Mouse (Mus musculus) heart, embryonic 14.5 days (tissue): ENCODE data around the gene Itpr2. TPM values are rescaled to one million over a fixed set of nuclear protein-coding genes. Genes with fewer than 3 reads are reported as not detected.

ENCODE experiments used
- ATAC-seq: fragments of 200-750 bp; cut with Nextera tagmentation; 2 replicates; pipeline ENCODE4 v1.8.0; 2017; ENCODE audit warnings: low read depth, moderate TSS enrichment; ENCODE audit not compliant: insufficient number of reproducible peaks, insufficient read depth, low FRiP score
- H3K27ac ChIP-seq, 2 experiments: fragments of 200-500 bp in 1 of 2; fragments of 300-500 bp in 1 of 2; sonication (generic) in 1 of 2; replicated peaks in 1 of 2; 2 replicates each; pipeline ENCODE4 v1.5.1; 2012 to 2014; ENCODE audit warnings: low read depth in 2 of 2, low read length in 2 of 2, control low read depth in 1 of 2, mild to moderate bottlenecking in 1 of 2, mixed read lengths in 1 of 2; ENCODE audit not compliant: control insufficient read depth in 1 of 2, insufficient read depth in 1 of 2
- H3K27me3 ChIP-seq: fragments of 300-500 bp; sonication (generic); 2 replicates; pipeline ENCODE4 v1.6.1; 2014; ENCODE audit warnings: mild to moderate bottlenecking, low read length, control low read depth; ENCODE audit not compliant: control insufficient read depth, insufficient read depth
- H3K36me3 ChIP-seq: fragments of 300-500 bp; sonication (generic); 2 replicates; pipeline ENCODE4 v1.6.1; 2014; ENCODE audit warnings: mild to moderate bottlenecking, control low read depth, low read length, mixed read lengths; ENCODE audit not compliant: control insufficient read depth, insufficient read depth
- H3K4me1 ChIP-seq, 2 experiments: fragments of 200-500 bp in 1 of 2; fragments of 300-500 bp in 1 of 2; sonication (generic) in 1 of 2; 2 replicates each; pipeline ENCODE4 v1.6.1; 2012 to 2014; ENCODE audit warnings: low read length in 2 of 2, control low read depth in 1 of 2, mixed read lengths in 1 of 2; ENCODE audit not compliant: control insufficient read depth in 2 of 2, insufficient read depth in 2 of 2
- H3K4me2 ChIP-seq: fragments of 300-500 bp; sonication (generic); 2 replicates; pipeline ENCODE4 v1.6.1; 2014; ENCODE audit warnings: mild to moderate bottlenecking, low read length
- H3K4me3 ChIP-seq, 2 experiments: fragments of 200-500 bp in 1 of 2; fragments of 300-500 bp in 1 of 2; sonication (generic) in 1 of 2; 2 replicates each; pipeline ENCODE4 v1.5.1; 2012 to 2014; ENCODE audit warnings: low read length in 2 of 2, mild to moderate bottlenecking in 2 of 2, control low read depth in 1 of 2, low read depth in 1 of 2, moderate library complexity in 1 of 2; ENCODE audit not compliant: control insufficient read depth in 1 of 2, insufficient read depth in 1 of 2
- H3K9ac ChIP-seq: fragments of 300-500 bp; sonication (generic); 2 replicates; pipeline ENCODE4 v1.6.1; 2014; ENCODE audit warnings: mild to moderate bottlenecking, low read length
- H3K9me3 ChIP-seq: fragments of 300-500 bp; sonication (generic); 2 replicates; pipeline ENCODE4 v1.6.1; 2016; ENCODE audit warnings: low read length, control low read depth; ENCODE audit not compliant: control insufficient read depth
- WGBS: fragments of 180-500 bp; shearing (Covaris S2); extraction: QIAGEN DNeasy Blood & Tissue Kit; methylation state at CpG from one replicate; pipeline ENCODE4 v1.1.7; 2014; 5-methylcytosine and 5-hydroxymethylcytosine counted together
- polyA plus RNA-seq: library from polyadenylated mRNA; unstranded; fragments of >200 nt; fragmentation: Nextera tagmentation; extraction: Ambion mirVana; gene quantifications from 2 replicates; pipeline ENCODE4 v1.2.1, GENCODE M21; 2014

Itpr2 gene
- polyA plus RNA-seq, 1 experiment from 2014 or later, result 43.4 TPM

DNA sequence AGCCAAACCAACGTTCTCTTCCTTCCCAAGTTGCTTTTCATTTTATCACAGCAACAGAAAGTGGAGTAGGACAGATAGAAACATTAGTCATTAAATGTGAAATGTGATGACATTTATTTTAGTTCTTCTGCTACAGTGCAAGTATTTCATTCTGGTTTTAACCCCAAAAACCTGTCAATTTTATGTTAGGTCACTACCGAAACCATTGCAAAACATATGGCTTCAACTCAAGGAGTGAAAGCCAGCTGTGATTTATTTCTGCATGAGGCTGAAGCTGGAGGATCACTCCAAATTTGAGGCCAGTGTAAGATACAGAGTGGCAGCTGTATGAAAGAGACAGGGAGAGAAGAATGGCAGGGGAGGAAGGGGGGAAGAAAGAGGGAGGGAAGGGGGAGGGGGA is 85.6 kb downstream of the Itpr2 start:
- peaks cover 64% of the 10 kb centered on the region for H3K36me3 ChIP-seq
- WGBS, result 78% methylated on average over 2 of the region's 2 CpGs
- no peak overlapping the region for H3K27ac ChIP-seq
- no peak for ATAC-seq
- peaks cover 4 to 12% of the 10 kb centered on the region in 2 experiments for H3K4me1 ChIP-seq
- no peak overlapping the region for H3K4me3 ChIP-seq
- no peaks in the 10 kb centered on the region for H3K27me3 ChIP-seq
- H3K9ac ChIP-seq, result no peak overlapping the region
- no peak overlapping the region for H3K4me2 ChIP-seq
- no peaks in the 10 kb centered on the region for H3K9me3 ChIP-seq

DNA sequence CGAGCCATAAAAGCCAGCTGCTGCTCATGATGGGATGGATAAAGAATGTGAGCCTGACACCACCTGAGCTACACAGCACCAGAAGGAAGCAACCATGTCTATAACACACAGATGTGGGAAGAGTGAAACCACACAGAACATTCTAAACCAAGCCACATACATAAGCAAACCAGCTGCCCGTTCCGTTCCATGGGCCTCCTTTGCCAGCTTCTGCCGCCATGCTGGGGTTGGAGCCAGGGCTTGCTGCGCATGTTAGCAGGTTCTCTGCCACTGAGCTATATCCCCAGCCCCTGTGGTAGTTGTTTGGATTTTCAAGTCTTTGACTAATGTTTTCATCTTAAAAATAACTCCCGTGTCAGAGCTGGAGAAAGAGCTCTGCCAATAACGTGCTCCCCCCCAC is 87.9 kb downstream of the Itpr2 start:
- no peak overlapping the region for H3K4me3 ChIP-seq
- H3K4me2 ChIP-seq, result no peak overlapping the region
- peaks cover 60% of the 10 kb centered on the region for H3K36me3 ChIP-seq
- H3K4me1 ChIP-seq, result peaks cover 4 to 16% of the 10 kb centered on the region in 2 experiments
- H3K9ac ChIP-seq, result no peak overlapping the region
- 64% methylated on average over 7 of the region's 7 CpGs for WGBS
- no peak overlapping the region for H3K27ac ChIP-seq
- H3K9me3 ChIP-seq, result no peaks in the 10 kb centered on the region
- no peak for ATAC-seq
- H3K27me3 ChIP-seq, result no peaks in the 10 kb centered on the region

DNA sequence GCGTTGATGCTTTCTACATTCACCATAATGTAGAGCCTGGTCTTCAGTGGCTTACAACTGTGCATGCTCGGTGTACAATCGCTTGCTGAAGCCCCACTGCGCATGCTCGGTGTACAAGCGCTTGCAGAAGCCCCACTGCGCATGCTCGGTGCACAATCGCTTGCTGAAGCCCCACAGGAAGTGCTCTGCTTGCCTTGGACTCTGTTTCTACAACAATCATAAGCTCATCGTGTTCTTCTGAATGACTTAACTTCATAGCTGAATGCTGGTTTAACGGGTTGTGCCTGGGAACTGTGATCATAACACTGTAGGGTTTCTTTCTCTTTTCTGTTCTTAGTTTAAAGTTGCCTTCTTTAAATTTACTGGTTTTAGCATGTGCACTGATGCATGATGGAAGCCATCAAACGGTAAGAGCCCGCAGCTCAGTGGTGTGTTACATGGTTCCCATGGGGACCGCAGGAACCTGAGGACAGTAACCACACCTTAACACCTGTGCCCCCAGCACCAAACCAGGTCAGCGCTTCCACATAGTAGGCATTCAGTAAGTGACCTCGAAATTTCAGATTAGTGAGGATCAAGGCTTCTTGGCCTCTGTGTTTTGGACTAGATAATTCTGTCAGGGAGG is 90.5 kb downstream of the Itpr2 start:
- Histone ChIP-seq H3K36me3 (peaks cover 47% of the 10 kb centered on the region), H3K9ac (no peak overlapping the region), H3K4me2 (no peak overlapping the region), H3K27me3 (no peaks in the 10 kb centered on the region), H3K4me3 (no peak overlapping the region), H3K9me3 (no peaks in the 10 kb centered on the region), H3K27ac (no peak overlapping the region), H3K4me1 (peaks cover 4 to 16% of the 10 kb centered on the region in 2 experiments)
- 83% methylated on average over 16 of the region's 16 CpGs for WGBS
- no peak for ATAC-seq

DNA sequence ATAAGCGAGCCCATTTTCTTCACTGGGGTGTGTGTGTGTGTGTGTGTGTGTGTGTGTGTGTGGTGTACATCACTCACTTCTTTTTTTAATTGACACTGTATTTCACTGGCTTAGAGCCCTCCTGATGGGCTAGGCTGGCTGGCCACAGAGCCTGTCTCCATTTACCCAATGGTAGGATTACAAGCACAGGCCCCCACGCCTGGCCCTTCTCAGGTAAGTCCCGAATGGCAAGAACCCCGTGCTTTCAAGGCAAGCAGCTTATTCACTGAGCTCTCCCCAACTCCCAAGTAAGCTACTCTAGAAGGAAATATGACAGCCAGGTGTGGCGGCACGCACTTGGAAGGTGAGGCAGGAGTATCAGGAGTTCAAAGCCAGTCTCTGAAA is 91.6 kb downstream of the Itpr2 start:
- no peak for ATAC-seq

DNA sequence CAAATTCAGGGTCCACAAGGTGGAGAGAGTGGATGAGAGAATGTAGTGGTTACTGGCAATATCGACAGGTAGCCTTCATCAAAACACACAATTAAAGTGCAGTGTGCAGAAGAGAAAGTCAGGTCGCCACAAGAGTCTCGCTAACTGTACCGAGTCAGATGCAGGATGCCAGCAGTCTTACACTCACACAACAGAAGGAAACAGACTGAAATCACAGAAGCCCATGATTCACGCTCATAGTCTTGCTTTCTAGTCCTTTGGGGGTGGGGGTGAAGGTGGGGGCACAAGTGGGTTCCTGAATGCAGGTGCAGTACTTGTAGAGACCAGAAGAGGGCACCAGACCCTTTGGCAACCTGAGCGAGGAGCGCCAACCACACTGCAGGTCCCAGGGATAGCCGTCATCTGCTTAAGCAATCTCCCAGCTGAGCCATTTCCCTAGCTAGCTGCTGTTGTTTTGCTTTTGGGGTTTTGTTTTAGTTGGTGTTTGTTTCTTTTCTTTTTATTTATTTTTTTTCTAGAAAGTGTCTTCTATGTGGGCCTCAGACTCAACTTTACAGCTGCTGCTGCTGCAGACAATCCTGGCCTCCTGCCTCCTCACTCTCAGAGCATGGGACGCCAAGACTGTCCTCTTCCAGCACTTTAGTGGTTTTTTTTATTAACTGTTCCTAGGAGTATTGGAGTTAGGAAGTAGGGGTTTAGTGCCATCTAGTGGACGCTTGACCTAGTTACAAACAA is 92.2 kb downstream of the Itpr2 start:
- Histone ChIP-seq H3K36me3 (peaks cover 35% of the 10 kb centered on the region), H3K4me2 (peak overlapping the region; percentile 30), H3K9ac (no peak overlapping the region), H3K4me3 (no peak overlapping the region), H3K27me3 (no peaks in the 10 kb centered on the region), H3K4me1 (peaks cover 4 to 16% of the 10 kb centered on the region in 2 experiments), H3K27ac (peak overlapping the region; percentile 50 to 54), H3K9me3 (no peaks in the 10 kb centered on the region)
- ATAC-seq, result no peak
- 21% methylated on average over 10 of the region's 10 CpGs for WGBS

More for the DNA sequence above, 91.6 kb downstream of the Itpr2 start:
- 70% methylated on average over 6 of the region's 6 CpGs for WGBS
- peaks cover 35% of the 10 kb centered on the region for H3K36me3 ChIP-seq
- H3K4me1 ChIP-seq, result peaks cover 4 to 16% of the 10 kb centered on the region in 2 experiments
- H3K9ac ChIP-seq, result no peak overlapping the region
- H3K27ac ChIP-seq, result peak overlapping the region in 1 of 2 experiments; percentile 54; a peak in 1 of 4 replicates
- H3K27me3 ChIP-seq, result no peaks in the 10 kb centered on the region
- no peak overlapping the region for H3K4me3 ChIP-seq
- H3K9me3 ChIP-seq, result no peaks in the 10 kb centered on the region
- H3K4me2 ChIP-seq, result peak overlapping the region; percentile 30; the same call in 1 of the 2 replicates

DNA sequence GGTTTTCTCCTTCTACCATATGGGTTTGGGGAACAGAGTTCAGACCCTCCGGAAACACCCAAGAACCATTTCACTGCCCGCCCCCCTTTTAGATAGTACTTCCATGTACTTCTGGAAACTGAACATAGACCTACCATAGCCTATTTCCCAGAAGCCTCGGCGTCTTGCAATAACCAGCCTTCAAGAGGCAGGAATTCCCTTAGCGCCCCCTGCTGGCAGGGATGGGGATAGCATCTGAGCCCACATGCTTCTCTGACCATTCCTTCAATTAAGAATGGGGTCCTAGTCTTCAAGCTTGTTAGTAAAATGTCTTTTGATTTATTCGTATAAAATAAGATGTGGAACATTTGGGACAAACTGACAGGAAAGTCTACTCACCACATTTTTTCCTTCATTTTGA is 96.6 kb downstream of the Itpr2 start:
- 55% methylated on average over 6 of the region's 6 CpGs for WGBS
- Histone ChIP-seq H3K4me1 (peaks cover 0 to 4% of the 10 kb centered on the region in 2 experiments; a peak in 2 of 4 replicates), H3K9ac (no peak overlapping the region), H3K4me3 (no peak overlapping the region), H3K4me2 (no peak overlapping the region), H3K36me3 (peaks cover 18% of the 10 kb centered on the region), H3K27ac (no peak overlapping the region), H3K27me3 (no peaks in the 10 kb centered on the region), H3K9me3 (no peaks in the 10 kb centered on the region)
- no peak for ATAC-seq

DNA sequence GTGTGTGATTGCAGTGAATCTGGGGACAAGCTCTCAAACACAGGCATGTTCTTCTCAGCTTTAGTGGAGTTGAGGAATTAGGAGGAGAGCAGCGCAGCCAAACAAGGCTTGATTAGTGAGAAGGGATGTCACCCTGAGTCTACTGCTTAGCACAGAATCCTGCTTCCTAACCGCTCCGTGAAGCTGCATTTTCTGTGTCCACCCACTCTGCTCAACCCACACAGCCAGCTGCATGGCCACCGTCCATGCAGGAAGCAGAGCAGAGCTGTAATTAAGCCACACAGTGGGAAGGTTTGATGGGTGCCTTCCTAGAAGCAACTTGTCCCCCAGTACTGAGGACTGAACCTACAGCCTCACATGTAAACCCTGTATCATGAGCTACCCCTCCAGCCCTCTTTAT is 97.1 kb downstream of the Itpr2 start:
- WGBS, result 87% methylated on average over 4 of the region's 4 CpGs
- H3K27me3 ChIP-seq, result no peaks in the 10 kb centered on the region
- no peaks in the 10 kb centered on the region for H3K9me3 ChIP-seq
- no peak overlapping the region for H3K4me2 ChIP-seq
- 0 out of 2 replicates have a peak overlapping the region, but pooled peaks have one; percentile 8 for H3K9ac ChIP-seq
- H3K4me1 ChIP-seq, result peaks cover 0 to 4% of the 10 kb centered on the region in 2 experiments; a peak in 2 of 4 replicates
- H3K27ac ChIP-seq, result no peak overlapping the region
- H3K36me3 ChIP-seq, result peaks cover 19% of the 10 kb centered on the region
- ATAC-seq, result no peak
- H3K4me3 ChIP-seq, result no peak overlapping the region
